Mouse (Mus musculus): ENCODE measurements around the gene 4921536K21Rik. TPM values are rescaled to one million over a fixed set of nuclear protein-coding genes. Genes with fewer than 3 reads are reported as not detected.

4921536K21Rik gene
- total RNA-seq (2021): under 1 TPM; 0.37 to 0.54 TPM
- long read RNA-seq, experiment 1: 0 reads
- long read RNA-seq, experiment 2: 0 reads

DNA sequence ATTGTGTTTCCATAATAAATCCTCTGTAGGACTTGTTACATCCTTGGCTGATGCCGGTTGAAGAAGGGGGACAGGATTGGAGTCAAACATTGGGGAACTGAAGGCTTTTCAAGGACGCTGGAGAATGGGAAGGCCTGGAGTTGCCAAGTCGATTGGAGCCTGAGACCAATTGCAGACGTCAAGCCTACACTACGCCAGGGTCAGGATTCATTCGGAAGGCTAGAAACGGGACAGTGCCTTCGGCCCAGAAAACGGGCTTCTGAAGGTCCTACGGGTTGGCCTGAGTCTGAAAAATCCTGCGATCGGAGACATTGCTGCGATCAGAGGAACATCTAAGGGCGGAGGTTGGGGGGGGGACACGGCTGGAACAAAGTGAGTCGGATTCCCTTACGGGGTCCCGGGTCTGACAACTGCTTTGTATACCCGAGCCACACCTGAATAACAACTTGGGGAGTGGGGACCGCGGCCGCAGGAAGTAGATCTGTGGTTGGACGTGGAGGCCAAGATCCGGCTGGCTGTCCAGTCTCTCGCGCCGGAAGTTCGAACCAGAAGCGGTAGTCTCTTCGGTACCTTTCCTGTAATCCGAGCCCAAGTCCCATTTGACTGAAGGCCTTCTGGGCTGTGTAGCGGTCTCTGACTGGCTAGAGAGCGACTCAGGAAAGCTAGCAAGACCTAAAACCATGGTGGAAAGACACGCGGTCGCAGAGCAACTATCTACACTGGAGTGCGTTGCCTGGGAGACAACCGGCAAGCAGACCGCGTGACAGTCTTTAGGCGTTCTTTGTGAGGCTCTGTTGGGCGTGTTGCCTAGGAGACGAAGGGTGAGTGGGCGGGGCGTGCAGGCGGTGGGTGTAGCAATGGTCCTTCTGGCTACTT lies at the start of gene 4921536K21Rik, which contains the start of gene Dusp18:
Gene 4921536K21Rik (minus strand): TSS at position 693 of the 876 bp plus-strand sequence.
Gene Dusp18 (plus strand): TSS at position 835 of the 876 bp plus-strand sequence.
- peak; percentile 96 to 97 for DNase-seq (ENCODE audit: low spot score in 2 of 2)

DNA sequence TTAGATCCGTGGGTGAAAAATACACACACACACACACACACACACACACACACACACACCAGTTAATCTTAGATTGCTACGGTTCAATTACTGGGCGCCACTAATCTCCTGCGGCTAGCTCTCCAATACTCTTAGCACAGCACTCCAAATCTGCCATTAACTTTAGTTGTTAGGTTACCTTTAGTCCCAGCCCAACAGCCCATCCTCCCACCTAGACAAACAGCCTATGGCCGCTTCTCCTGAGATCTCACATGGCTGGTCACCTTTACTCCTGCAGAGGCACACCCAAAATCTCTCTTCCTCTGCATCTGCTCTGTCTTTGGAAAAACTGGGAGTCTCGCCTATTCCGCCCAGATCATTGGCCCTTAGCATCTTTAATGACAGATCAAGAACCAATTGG lies 46.5 kb upstream of the 4921536K21Rik start:
- no peak for DNase-seq (ENCODE audit: low spot score in 2 of 2)

DNA sequence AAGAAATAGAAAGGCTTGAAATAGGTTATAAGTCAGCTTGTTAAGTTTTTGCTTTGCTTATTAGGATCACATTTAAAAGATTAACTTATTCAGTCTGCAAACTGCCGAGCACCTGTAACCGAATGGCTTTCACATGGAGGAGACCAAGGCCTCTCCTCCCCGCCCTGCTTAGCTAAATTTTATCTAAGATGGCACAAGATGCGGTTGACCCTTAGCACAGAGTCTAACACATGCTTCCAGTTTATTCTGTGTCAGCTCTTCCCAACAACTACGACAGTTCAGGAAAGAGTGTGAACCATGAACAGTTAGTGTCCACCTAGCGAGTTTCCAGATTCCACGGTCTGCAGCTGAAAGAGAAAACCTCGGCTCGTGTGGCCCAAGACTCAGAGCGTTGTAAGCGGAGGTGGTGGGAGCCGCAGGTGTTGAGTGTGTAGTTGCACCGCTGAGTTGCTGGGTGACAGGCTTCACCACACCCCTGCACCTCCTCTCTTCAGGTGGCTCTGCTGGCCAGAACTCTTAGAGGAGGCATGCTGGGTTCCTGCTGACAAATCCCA lies 42.5 kb upstream of the 4921536K21Rik start:
- no peak for DNase-seq (ENCODE audit: low spot score in 2 of 2)

DNA sequence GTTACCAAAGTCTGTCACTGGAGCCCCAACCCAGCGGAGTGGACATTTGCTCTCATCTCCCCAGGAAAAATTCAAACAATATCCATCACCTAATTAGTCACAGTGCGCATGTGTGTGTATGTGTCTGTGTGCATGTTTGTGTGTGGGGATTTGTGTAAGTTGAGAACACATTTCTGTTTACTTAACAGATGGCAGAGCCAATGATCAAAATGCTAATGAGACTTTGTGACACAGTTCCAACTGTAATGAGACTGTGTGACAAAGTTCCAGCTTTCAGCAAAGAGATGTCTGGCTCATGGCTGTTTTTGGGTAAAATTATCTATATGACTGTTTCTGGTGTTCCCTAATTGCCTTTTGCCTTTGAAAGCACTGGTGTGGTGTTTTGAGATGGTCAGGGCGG lies 41.4 kb upstream of the 4921536K21Rik start:
- no peak for DNase-seq (ENCODE audit: low spot score in 2 of 2)

DNA sequence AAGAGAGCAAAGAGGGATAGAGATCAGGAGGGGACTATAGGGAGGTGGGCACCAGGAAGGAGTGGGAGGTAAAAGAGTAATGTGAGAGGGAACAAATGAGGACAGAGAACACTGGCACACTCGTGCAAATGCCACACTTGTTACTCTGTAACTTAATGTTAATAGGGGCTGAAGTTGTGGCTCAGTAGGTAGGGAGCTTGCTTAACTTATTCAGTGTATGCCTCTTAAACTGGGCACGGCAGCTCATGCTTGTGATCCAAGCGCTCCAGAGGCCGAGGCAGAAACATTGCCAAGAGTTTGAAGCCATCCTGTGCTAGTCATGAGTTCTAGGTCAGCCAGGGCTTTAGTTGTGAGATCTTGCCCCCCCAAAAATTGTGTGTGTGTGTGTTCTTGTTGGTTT lies 40.2 kb upstream of the 4921536K21Rik start:
- DNase-seq (ENCODE audit: low spot score in 2 of 2): no peak

DNA sequence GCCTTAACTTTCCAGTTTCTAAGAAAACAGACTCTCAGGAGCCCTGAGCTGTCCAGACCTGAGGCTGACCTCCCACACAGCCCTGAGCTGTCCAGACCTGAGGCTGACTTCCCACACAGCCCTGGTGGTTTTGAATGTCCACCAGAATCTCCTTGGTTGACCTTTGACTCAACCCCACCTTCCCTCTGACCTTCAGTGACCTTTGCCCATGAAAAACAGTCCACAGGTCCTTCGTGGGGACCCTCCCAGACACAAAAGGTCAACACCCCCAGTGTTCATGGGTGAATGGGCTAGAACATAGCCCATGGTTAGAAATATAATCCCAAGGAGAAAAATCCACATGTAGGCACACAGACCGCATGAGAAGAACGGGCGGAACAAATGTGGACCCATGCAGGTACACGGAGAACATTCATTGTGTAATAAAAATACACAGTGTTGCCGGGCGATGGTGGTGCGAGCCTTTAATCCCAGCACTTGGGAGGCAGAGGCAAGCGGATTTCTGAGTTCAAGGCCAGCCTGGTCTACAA lies 38.9 kb upstream of the 4921536K21Rik start:
- DNase-seq (ENCODE audit: low spot score in 2 of 2): no peak

DNA sequence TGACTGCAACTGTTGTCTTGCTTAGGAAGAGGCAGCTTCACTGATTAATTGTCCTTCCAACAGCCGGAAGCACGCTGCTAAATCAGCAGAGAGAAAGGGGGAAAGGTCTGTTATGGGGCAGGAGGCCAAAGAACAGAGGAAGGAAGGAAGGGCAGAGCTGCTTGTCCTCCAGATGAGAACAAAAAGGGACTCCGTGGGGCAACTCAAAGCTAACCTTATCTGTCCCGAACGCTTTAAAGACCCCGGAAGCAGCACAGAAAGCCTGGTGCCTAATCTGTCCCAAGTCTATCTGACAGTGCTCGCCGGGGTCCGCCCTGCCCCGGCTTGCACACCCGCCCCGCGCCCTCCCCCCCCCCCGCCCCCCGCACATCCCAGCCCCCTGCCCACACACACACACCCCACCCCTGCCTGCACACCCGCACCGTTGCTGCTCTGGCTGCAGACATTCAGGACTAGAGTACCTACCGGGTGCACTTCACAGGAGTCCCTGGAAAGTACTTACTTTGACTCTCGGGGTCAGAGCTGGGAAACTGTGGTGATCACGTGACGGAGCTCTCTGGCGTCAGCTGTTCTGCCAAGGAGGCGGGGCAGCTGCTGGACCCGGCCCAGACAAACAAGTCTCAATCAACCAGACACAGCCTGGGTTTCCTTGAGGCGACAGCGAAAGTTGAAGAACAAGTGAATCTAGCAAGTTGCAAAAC lies 36.8 kb upstream of the 4921536K21Rik start, which contains the start of gene Tcn2:
Gene Tcn2 (minus strand): TSS at position 649 of the 701 bp plus-strand sequence.
- DNase-seq (ENCODE audit: low spot score in 2 of 2): peak; percentile 44 to 57

DNA sequence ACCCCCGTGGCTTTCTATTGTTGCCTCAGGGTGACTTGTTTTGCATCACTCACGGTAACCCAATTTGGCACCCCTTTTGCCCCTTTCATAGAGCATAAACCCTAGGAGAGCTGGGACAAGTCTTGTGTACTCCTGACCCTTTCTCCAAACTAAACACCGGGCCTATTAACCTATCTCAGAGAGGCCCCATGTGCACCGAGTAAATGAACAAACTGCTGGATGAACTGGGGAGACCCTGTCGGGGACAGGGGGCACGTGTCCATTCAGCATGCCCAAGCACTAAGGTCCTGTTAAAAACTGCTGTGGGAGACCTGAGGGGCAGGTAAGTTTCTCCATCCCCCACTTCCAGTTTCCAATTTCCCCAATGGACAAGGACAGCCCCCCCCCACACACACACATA lies 36.0 kb upstream of the 4921536K21Rik start:
- no peak for DNase-seq (ENCODE audit: low spot score in 2 of 2)

DNA sequence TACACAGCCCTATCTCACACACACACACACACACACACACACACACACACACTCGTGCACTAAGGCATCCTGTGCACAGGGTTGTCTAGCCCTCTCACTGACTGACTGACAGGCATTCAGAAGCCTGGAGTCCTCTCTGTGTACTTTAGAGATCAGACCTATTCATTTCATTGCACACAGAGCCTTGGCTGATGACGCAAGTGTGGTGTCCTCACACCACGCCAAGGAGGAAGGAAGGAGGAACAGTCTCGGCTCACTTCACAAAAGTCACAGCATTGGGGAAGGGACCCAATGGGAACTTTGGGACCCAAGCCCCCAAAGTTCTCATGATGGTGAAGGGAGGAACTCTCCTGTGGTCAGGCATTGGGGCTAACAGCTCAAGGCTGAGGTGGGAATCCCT lies 35.1 kb upstream of the 4921536K21Rik start:
- DNase-seq (ENCODE audit: low spot score in 2 of 2): no peak

DNA sequence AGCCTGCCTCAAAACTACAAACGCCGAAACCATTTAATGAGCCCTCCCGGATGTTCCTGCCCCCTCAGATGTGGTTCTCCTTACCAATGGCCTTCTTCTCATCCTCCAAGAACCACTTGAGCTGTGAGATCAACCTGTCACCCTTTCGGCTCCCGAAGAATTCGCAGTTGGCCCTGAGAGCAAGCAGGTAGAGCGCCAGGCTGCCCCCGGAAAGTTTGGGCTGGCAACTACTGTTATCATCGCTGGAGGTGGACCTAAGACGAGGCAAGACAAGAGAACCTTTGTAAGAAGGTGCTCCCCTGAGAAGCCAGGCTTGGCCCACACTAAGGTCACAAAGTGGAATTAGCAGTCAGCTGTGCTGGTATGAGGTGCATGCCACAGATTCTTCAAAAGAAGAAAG lies 31.0 kb upstream of the 4921536K21Rik start:
- no peak for DNase-seq (ENCODE audit: low spot score in 2 of 2)

DNA sequence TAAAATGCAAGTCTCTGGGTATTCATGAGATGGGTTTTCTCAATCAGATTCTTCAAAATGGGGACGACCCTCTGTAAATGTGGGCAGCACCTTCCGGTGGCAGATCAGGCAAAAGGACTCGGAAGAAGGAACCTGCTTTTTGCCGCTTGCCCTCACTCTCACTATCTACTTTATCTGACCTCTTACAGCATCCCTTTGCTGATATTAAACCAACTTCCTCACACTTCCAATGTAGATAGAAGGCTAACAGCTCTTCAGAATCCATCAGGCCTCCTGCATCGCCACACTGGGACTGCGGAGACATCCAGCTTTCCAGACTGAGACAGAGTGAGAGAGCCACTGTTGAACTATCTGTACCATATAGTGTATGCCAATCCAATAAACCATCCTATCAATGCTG lies 27.8 kb upstream of the 4921536K21Rik start:
- no peak for DNase-seq (ENCODE audit: low spot score in 2 of 2)

DNA sequence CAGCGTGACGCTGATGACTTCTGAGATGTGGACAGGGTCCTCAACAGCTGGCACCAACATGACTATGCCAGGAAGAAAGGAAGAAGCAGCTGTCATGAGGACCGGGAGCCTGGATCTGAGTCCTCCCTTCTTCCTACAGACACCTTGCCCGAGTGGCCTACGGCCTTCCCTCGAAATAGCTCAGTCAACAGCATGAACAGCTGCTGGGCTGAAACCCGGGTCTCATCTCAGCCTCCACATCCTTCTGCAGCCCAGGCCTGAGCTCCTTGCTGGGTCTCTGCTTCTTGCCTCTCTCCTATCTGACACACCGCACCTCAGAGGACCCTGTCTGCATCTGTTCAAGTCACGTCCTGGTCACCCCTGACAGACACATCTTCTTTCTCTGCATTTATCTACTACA lies 27.2 kb upstream of the 4921536K21Rik start:
- no peak for DNase-seq (ENCODE audit: low spot score in 2 of 2)

DNA sequence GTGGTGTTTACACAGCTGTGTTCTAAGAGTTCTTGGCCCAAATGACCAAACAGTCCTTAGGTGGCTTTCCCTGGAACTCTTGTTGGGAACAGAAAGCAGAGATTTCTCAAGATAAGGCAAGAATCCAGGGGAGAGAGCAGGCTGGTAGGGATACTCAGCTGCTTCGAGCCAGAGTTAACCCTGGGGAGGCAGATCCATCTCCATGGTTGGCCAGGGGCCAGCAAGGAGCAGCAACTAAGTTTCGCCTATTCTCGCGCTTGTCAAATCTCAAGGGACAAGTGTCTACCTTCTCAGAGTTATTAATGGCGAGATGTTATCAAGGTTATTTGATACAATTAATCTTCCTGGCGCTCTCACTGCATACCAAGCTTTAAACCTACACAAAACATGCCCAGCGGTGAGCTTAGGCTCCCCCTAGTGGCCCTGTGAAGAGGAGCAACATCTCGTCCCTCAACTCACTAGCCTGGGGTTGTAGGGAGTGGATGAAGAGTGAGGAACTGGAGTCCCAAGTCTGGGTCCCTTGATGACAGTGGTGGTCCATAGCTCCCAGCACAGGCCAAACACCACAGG lies 26.5 kb upstream of the 4921536K21Rik start:
- peak; percentile 68 to 74 for DNase-seq (ENCODE audit: low spot score in 2 of 2)

DNA sequence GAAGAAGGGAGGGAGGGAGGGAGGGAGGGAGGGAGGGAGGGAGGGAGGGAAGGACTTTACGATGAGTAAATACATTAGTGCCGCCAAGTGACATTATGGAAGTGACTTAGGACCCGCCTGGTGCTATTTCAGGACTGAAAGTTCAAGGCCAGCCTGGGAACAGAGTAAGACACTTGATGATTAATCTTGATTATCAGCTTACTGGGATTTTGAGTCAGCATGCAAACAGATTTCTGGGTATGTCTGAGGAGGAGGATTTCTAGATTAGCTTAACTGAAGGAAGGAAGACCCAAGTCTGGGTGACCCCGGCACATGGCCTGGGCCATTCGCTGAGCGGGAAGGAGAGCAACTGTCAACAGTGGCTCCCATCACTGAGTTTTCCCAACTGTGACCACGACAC lies 25.6 kb upstream of the 4921536K21Rik start:
- DNase-seq (ENCODE audit: low spot score in 2 of 2): no peak

DNA sequence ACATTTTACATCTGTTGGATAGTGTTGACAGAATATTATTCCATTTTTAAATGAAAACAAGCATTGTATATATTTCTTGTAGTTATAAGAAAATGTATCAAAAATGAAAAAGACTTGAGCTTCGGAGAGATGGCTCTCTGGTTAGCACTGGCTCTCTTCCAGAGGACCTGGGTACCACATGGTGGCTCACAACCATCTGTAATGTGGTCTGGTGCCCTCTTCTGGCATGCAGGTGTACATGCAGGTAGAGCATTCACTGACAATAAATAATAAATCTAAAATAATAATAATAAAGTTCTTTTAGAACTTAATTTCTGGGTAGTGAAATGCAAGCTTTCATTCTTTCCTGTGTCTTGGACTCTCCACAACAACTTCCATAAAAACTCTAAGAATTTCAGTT lies 23.8 kb upstream of the 4921536K21Rik start:
- DNase-seq (ENCODE audit: low spot score in 2 of 2): no peak

DNA sequence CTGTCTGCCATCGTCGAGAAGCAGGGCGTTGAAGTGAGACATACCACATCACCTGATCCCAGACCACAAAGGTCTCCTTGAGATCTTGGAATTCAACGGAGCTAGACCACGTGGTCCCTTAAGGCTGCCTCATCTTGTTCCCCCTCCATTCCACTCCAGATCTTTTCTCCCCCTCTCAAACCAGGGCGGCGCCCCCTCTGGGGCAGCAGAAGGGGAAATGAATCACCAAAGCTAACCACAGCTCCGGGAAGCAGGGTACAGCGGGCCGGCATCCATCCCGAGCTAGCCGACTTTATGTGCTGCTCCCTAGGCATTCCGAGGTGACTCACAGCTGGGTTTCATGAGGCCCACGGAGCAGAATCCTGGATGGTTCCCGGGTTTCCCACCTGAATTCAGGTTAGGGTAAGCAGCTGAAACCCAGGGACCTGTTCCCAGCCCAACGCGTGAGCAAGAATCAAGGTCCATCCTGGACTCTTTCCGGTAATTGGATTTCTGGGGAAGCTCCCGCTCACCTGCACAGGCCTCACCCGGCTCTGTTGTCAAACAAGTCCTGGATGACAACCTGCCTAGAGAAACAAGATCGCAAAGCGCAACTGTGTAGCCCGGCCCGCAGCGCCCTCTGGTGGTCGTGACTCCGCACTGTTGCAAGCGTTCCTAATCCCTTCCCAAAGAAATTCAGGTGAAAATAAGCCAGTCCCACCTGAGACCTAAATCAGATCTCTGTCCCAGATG lies 19.4 kb upstream of the 4921536K21Rik start, which contains the start of gene Slc35e4:
Gene Slc35e4 (minus strand): TSS at position 556 of the 732 bp plus-strand sequence.
- DNase-seq (ENCODE audit: low spot score in 2 of 2): peak; percentile 81 to 87

DNA sequence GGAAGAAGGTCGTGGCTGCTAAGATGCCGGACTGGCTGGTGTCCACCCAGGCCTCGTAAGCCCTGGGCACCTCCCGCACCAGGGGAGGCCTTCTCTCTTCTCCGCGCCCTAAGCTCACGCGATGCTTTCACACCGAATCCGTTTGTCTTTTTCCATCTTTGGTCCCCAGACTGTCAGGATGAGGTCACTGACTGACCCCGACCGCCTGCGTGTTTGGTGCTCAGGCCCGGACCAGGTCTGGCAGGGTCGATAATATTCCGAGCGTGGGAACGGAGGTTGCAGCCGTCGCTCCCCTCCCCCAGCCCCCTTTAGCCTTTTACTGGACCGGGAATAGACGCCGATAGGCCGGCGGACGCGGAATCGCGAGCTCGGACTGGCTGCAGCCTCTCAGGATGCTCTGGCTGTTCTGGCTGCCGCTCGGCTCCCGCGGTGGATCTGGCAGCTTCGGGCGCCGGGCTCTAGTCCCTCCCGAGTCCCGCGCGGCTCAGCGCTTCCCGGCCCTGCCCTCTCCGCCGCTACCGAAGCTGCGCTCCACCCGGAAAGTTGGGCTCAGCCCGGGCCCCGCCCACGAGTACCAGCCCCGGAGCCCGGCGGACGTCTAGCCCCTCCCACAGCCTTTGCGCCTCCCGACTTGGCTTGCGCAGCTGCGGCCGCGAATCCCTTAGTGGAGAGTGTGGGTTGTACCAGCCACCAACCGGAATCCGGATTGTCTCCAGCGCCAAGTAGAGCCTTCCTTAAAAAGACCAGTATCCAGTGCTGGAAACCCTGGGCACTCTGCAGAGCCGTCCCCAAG lies 18.6 kb upstream of the 4921536K21Rik start:
- peak; percentile 94 to 98 for DNase-seq (ENCODE audit: low spot score in 2 of 2)

DNA sequence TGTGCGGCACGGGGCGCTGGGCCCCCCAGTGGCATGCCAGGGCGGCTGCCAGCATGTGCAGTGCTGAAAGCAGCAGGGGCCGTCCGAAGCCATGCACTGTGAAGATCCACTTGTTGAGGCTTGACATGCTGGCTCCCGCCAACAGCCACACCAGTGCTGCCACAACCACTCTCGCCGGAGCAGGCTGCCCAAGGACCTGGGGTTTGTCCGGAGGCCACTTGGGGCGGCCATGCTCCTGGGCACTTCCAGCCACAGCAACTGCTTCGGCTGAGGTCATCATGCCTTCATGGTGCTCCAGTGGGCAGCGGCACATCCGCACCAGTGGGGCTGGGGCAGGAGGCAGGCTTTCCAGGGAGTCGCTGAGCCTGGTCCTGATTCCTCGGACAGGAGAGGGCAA lies 18.0 kb upstream of the 4921536K21Rik start:
- DNase-seq (ENCODE audit: low spot score in 2 of 2): no peak

DNA sequence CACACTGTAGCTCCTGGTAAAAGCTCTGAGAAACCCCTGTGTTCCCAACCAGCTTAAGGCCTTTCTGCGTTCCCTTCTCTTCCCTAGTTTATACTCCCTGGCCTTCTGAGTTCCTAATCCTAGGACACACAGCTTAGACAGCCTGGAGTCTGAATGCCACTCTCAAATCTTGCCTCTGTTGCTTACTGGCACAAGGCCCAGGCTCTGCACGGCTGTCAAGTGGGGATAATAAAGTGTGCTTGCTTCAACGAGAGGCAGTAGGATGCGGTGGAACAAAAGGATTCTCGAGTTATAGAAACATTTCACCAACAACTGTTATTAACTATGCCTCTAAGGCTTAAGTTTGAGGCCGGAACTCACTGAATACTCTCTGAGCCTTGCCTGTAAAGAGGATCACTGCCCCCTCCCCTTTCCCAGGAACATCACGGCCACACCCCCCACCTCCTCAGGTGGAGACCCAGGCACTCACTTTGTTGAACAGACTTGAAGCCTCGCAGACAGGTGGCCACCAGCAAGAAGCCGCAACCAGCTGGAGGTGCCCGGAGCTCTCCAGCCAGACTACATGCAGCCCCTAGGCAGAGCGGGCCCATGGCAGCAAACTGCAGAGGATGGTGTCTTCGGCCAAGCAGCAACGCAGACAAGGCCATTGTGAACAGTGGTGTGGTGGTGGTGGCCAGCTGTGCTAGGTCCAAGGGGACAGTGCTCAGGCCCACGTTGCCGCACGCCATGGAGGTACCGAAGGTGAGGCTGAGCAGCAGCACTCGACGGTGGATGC lies 17.4 kb upstream of the 4921536K21Rik start:
- DNase-seq (ENCODE audit: low spot score in 2 of 2): peak in 1 of 2 experiments; percentile 45
